Mouse (Mus musculus) layer of hippocampus, adult 11-12 months (tissue): ENCODE results near the gene Spint1.

Experiments
- DNase-seq: peaks from one replicate; pipeline ENCODE4 v3.0.0; 2022; ENCODE audit warnings: low spot score

Gene Spint1

DNA sequence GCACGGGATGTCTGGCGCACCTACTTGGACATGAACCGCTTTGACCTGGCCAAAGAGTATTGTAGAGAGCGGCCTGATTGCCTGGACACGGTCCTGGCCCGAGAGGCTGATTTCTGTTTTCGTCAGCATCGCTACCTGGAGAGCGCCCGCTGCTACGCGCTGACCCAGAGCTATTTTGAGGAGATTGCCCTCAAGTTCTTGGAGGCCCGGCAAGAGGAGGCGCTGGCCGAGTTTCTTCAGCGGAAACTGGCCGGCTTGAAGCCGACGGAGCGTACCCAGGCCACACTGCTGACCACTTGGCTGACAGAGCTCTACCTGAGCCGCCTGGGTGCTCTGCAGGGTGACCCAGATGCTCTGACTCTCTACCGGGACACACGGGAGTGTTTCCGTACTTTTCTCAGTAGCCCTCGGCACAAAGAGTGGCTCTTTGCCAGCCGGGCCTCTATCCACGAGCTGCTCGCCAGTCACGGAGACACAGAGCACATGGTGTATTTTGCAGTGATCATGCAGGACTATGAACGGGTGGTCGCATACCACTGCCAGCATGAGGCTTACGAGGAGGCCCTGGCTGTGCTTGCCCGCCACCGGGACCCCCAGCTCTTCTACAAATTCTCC, 56.7 kb downstream of the Spint1 start:
- no peak for DNase-seq

DNA sequence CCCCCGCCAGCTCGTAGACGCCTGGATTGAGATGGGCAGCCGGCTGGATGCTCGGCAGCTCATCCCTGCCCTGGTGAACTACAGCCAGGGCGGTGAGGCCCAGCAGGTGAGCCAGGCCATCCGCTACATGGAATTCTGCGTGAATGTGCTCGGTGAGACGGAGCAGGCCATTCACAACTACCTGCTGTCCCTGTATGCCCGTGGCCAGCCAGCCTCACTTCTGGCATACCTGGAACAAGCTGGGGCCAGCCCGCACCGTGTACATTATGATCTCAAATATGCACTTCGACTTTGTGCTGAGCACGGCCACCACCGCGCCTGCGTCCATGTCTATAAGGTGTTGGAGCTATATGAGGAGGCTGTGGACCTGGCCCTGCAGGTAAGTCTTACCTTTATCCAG, 57.2 kb downstream of the Spint1 start:
- DNase-seq = no peak

DNA sequence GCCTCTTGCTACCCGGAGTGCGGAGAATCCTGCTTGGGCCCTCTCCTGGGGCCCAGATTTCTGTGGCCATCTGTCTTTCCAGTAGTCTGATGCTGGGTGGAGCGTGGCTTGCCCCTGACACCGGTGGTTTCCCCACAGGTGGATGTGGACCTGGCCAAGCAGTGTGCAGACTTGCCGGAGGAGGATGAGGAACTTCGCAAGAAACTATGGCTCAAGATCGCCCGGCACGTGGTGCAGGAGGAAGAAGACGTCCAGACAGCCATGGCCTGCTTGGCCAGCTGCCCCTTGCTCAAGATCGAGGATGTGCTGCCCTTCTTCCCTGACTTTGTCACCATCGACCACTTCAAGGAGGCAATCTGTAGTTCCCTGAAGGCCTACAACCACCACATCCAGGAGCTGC, 59.6 kb downstream of the Spint1 start:
- no peak for DNase-seq

DNA sequence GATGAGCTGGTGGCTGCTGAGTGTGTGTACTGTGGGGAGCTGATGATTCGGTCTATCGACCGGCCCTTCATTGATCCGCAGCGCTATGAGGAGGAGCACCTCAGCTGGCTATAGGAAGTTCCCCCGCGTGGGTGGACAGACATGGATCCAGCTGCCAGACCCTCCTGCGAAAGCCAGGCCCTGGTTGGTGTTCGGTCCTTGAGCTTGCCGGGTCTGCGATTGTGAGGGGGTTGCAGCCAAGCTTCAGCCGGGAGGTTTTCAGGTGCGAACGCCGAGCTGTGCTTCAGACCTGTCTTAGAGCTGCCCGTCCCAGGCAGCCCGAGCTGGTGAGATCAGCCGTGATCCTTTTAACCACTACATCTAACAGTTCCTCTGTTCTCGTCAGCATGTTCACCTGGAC, 60.3 kb downstream of the Spint1 start:
- no peak for DNase-seq

DNA sequence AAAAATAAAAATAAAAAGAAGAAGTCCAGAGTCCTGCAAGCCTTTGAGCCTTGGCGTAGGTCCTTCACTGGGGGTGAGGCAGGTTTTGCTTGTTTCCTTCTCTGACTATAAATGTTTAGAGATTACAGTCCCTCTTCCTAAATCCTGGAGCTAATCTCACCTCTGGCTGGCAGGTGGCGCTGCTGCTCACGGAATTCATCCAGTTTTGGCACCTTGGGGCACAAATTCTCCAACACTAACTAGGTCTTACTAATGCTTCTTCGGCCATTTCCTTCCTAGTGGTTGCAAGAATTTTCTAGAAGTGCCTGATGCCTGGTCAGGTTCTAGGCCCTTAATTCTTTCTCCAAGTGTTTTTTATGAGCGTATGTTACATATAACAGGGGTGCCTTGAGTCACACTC, 61.2 kb downstream of the Spint1 start:
- peak; percentile 64 for DNase-seq

DNA sequence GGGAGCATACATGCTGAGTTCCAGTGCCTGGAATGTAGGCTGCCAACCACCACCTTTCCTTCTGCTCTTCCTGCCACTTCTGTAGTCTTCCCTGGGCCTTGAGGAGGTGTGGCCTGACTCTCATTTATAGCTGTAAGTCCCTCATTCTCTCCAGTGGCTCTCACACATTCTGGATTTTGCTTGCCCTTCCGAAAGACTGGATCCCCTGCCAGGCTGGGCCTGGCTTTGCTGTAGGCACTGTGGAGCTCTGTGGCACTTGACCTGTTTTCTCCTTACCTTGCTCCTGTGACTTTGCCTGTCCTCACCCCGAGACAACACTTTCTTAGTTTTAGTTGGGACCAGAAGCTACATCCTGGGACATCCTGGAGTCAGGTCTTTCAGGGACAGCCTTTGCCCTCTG, 61.7 kb downstream of the Spint1 start:
- DNase-seq = no peak
